Mouse (Mus musculus) lung, postnatal 14 days (tissue): ENCODE data around the gene Klhl3.

Experiments
- DNase-seq: peaks from one replicate; pipeline ENCODE4 v3.0.0; 2021

The Klhl3 gene

DNA sequence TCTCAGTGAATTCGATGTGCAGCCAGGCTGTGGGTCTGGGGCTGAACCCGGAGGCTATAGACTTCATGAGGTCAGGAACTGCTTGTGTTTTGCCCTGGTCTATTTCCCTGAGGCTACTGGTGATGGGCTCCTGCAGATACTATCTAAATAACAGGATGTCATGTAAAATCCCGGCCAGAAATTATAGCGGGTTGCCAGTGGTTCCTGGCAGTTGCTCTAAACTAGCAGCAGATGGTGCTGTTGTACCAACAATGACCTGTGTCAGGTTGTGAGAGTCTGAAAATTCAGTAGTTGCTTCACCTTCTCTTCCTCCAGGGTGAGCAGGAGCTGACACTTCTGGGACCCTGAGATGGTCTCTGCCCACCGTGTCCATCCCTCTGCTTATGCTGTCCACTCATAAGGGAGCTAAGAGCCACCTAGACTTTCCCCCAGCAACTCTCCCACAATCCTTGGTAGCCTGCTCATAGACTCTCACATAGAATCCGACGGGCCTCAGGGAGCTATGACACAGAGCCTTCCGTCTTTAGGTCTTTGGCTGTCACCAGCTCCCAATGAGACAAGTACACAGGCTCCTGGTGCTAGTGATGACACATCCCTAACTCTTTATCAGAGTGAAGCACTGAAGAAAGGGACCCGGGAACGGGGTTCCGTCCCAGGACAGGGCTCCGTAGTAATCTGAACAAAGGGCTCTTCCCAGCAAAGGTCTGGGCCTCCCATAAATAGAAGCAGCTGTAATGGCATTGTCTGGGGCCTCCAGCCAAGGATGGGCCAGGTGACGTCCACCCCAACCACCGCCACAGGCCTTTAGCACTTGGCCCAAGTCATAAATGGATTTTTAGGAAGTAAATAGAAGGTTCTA lies 101.1 kb downstream of the Klhl3 start:
- DNase-seq, result peak; percentile 68

DNA sequence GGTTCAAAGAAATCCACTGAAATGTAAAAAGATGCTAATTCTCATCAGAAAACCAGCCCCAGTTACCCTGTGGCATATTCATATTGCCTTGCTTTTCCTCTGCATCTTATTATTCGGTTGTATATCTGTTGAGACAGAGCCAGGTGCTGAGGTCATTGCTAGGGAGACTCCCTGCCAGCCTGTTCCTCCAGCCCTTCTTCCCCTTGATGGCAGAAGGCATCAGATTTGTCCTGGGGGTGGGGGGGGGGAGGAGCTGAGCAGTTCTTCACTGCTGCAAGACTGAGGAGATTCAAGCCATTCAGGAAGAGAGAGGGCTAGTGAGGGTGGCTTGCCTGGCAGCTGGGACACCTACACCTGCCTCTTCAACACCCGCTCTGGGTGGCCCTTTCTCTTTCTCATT lies 101.9 kb downstream of the Klhl3 start:
- no peak for DNase-seq

DNA sequence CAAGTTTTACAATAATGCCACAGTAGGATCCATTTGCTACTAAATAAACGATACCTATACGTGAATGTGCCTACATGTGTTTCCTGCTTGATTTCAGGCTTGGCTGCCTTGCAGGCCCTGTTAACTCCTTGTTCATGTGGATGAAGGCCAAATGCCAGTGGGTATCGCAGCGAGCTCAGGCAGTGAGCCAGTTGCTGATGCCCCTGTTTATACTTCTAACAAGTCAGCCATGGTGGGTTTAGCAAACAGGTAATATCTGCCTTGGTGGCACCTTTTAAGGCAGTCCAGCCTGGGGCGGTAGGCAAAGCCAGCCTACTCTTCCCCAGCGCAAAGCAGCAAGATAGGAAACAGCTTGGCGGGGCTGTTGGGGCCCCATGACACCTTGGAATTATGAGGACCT lies 103.0 kb downstream of the Klhl3 start:
- no peak for DNase-seq

DNA sequence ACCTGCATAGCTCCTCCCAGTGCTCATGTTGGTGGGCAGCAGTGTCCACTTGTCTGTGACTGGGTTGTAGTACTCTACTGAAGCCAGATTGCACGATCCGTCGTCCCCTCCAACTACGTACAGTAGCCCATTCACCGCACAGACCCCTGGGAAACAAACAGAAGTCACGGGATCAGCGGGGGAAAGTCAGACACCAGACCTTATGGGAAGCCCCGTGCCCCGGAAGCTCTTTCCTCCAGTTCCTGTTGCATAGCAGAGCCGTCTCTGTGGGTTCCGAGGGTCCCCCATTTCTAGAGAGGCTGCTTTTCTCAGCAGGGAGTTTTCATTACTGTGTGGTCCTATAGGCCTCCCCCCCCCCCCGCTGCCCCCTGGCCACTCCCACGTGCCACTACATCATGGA lies 104.1 kb downstream of the Klhl3 start:
- DNase-seq, result no peak

DNA sequence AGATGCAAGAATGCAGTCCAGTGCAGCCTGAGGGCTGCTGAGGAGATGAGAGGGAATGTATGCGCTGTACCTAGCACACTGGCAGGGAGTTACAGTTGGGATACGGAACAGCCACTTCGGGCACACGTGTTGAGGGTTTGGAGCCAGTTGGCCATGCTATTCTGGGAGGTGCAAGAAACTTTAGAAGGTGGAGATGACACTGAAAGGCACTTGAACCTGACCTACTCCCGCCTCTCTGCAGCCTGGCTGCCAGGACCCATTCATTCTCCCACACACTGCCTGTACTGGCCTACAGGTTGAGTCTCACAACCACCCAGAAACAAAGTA lies 105.4 kb downstream of the Klhl3 start:
- DNase-seq, result no peak

DNA sequence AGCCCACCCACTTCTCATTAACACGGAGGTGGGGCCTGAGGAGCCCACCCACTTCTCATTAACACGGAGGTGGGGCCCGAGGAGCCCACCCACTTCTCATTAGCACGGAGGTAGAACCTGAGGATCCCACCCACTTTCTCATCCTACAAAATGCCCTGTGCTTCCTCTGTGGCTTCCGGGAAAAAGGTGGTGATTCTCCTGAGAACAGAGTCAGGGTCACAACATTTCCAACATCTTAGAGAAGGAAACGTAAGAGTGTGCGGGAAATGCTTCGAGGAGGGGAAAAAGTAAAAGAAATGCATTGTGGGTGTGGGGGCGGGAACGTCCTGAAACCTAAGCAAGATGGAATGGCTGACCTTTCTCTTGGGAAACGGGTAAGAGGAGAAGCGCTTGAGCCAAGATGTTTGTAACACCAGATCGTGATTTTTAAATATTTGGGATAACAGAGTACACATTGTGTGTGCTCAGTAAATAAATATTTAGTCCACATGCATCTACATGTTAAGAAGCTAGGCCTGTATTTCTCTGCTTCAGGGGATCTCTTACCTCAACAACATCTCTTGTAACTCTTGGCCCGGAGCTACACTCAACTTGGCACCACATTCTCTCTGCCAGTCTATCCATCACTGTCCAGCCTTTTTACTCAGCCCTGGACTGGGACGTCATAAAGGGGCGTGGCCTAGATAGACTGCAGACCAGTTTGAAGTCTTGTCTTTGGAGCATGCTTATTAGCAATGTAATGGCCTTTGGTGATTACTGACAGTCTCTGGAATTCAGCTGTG lies 105.9 kb downstream of the Klhl3 start:
- peak; percentile 43 for DNase-seq

DNA sequence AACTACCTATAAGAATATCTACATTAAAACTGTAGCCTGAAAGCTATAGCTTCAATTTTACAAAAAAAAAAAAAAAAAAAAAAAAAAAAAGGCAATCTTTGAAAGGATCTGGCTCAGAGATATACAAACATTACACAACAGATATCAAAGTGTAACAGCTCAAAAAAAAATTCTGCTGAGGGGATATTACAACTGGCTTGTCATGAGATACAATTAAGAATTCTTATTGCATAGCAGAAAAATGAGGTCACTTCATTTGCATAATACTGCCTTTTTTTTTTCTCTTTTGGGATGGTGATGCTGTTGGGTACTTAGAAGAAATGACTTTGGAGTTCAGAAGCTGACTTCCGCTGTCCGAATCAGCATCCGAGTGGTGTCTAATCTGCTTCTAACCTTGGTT lies 111.6 kb downstream of the Klhl3 start:
- DNase-seq, result no peak

DNA sequence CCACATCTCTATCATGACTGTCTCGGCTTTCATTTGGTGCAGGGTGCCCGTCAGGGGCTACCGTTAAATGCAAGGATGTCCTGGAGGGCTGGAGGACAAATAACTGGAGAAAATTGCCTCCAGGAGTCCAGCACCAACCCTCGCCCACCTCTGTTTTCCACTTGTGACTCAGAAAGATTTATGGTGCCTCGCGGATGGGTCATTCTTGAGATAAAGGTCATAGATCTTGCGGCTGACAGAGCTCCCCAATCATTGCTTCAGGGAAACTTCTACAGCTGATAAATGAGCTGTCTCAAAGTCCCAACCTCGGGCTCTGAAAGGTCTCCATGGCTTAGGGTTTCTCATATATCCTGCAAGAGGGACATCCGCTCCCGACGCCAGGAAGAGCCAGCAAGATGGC lies 116.9 kb downstream of the Klhl3 start:
- DNase-seq, result no peak

DNA sequence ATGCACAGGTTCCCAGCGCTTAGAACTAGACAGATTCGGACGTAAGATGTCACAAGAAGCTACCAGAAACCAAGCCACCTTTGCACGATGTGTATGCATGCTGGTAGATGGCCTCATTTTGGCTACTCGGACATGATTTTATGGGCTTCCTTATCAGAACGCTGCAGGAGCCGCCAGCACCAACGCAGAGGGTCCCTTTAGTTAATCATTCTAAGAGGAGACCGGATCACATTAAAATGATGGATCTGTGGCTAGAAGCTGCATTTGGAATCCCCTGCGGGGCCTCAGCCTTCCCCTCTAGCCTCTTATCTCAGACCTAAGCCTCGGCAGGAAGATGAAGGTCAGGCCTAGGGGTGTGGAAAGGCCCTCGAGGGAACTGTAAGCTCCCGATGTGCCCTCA lies 117.5 kb downstream of the Klhl3 start:
- no peak for DNase-seq

DNA sequence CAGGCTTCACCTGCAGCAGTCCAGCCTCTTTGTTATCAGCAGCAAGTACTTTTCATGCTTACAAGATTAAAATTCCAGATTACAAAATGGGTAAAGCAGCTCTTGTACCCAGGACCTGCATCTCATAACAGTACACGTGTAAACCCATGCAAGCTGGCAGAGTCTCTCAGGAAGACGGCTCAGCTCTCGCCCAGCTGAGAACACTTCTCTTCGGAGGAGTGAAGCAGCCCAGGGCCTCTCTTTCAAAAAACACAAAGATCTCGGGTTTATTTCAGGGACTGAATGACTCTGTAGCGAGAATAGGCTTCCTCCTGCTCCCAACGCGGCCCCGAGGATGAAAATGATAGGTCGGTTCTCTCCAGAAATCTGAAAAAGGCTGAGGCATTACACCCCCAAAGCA lies 128.8 kb downstream of the Klhl3 start:
- no peak for DNase-seq

DNA sequence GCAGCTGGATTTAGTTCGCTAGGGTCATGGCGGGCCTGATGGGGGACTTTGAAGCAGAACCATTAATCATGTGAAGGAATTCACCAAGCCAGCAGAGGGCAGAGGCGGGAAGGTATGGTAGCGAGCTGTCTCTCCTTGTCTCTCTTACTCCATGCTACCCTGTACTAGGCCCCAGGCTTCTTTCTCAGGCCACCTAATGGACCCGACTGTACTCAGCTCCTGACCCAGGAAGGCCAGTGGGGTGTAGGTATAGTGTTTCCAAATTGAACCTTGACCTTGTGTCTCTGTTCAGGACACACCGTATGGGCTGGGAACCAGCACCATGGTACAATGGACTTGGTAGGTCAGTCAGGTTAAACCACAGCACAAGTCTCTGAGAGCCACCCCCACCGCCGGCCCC lies 129.2 kb downstream of the Klhl3 start:
- DNase-seq, result no peak

DNA sequence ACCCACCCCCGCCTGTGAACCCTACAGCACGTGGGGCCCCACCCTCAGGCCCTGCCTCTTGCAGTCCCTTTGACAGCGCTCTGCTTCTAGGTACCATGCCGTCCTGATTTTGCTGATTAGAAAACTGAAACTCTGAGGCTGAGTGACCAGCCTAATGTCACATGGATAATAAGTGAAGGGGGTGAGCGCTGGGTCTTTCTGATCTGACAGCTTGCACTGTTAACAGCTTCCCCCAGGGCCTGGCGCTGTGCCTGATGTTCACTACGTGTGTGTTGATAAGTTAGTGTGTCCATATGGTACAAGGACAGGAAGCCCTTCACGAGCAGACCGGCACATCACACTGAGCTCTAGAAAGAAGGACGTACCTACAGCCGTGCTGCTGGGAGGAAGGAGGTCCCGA lies 130.1 kb downstream of the Klhl3 start:
- DNase-seq, result peak; percentile 4

DNA sequence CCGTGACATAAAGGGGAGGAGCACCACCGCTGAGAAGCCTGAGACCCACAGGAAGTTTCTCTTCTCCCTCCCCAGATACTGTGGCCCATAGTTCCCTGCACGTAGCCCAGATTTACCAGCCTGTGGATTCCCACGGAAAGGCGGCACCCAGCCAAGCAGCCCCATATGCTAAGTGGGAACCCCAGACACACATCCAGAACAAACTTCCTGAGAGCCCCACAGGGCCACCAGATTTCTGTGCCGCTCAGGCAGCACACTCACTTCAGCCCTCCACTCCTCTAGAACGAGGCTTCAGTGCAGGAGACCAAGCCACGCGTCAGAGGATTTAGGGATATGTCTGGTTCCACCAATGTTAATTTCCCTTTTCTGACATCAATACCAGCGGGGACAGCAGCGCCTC lies 130.5 kb downstream of the Klhl3 start:
- no peak for DNase-seq

DNA sequence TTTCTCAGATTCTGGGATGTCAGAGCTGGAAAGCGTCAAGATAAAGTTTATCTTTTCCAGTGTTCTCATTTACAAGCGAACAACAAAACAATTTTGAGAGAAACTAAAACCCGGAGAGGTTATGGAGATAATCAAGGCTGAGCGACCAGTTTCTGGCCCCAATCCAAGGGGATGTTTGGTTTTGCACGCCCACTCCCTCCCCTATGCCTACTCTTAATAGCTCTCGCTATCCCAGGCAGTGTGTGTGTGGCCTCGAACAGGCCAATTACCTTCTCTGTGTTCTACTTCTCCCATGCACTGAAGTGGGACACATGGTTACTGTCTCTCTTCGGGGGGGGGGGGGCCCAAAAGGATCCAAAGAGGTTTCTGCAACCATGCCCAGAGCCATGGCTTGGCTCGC lies 132.7 kb downstream of the Klhl3 start:
- DNase-seq, result no peak

DNA sequence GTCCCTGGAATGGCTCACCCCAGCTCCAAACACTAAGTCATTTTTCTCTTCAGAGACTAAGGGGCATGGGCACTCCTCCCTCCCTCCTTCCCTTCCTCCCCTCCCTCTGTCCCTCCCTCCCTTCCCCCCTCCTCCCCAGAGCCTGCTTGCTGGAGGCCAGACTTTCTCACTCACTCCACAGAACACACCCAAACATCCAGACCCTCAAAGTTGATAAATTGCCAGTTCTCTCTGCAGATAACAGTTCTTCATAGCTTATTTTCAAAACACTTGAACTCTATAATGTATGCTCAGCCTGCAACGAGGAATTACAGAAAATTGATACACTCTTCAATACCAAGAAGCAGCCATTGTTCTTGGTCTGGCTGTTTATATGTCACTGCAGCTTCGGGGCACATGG lies 133.3 kb downstream of the Klhl3 start:
- DNase-seq, result no peak

DNA sequence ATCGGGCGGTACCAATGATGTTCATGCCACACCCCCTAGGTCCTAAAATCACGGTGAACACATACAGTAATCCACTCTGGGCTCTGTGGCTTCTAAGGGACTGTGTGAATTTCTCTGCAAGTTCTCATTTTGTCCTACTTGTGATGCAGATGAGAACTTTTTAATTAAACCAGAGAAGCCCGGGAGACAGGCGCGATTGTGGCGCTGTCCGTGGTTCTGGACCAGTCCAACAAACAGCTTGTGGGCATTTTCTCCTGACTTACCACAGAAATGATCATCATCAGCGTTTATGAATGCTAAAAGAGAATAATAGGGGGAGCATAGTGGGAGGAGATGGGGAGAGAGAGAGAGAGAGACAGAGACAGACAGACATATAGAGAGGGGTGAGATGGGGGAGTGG lies 134.5 kb downstream of the Klhl3 start:
- DNase-seq, result no peak

DNA sequence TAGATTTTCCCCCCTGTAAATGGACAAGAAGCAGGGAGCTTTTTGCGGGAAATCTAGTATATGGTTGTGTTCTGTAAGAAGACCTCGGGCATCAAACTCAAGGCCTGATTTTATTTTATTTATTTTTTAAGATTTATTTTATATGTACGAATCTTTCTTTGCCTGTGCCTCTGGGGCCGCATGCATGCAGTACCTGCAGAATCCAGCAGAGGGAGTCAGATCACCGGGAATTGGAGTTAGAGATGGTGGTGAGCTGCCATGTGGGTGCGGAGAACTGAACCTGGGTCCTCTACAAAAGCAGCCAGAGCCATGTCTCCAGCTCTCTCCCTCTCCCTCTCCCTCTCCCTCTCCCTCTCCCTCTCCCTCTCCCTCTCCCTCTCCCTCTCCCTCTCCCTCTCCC lies 135.7 kb downstream of the Klhl3 start:
- no peak for DNase-seq

DNA sequence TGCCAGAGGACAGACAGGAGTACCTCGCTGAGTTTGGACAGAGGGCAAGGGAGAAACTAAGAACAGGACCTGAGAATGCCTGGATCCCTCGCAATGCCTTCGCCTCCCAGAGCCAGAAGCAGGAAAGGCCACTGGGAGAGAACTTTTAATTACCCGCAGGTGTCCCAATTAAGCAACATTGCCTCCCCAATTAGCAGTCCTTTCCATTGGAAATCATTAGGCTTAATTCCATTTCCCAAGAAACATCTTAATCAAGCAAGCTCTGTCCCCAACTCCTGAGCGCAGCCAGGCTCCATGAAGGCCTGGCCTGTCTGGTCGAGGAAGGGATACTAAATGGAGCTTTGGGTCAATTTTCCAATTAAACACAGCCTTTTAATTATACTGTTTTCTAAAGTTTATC lies 147.7 kb downstream of the Klhl3 start:
- DNase-seq, result no peak

DNA sequence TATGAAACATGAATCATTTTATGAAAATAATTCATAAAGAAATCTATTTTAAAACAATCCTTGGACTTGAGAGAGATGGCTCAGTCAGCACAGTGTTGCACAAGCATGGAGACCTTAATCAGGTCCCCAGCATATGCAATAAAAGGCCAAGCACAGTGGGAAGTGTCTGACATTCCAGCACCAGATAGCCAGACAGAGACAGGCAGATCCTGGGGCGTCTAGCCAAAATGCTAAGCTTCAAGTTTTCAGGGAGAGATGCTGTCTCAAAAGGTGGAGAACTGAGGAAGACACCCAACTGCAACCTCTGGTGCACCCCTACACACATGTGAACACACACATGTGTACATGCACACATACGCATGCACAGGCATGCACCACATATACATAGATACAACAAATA lies 153.1 kb downstream of the Klhl3 start:
- DNase-seq, result no peak

DNA sequence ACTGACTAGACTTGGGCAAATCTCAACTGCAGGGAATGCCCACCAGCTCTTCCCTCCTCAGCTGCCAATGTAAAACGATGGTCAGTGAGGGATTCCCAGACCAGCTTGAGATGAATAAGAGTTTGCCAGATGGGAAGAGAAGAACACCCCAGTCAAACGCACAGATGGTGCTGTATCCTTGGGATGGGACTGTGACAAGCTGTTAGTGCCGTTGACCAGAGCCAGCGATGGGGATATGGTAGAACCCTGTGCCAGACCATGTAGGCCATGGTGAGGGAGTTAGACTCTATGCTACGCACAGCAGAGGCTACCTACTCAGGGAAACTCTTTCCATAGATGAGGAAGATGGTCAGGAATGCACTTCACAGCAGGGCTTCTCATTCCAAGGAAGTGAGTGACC lies 153.6 kb downstream of the Klhl3 start:
- DNase-seq, result no peak
